Comparison of ENCODE assay signal across 9 mouse cellular contexts in the genomic region with DNA sequence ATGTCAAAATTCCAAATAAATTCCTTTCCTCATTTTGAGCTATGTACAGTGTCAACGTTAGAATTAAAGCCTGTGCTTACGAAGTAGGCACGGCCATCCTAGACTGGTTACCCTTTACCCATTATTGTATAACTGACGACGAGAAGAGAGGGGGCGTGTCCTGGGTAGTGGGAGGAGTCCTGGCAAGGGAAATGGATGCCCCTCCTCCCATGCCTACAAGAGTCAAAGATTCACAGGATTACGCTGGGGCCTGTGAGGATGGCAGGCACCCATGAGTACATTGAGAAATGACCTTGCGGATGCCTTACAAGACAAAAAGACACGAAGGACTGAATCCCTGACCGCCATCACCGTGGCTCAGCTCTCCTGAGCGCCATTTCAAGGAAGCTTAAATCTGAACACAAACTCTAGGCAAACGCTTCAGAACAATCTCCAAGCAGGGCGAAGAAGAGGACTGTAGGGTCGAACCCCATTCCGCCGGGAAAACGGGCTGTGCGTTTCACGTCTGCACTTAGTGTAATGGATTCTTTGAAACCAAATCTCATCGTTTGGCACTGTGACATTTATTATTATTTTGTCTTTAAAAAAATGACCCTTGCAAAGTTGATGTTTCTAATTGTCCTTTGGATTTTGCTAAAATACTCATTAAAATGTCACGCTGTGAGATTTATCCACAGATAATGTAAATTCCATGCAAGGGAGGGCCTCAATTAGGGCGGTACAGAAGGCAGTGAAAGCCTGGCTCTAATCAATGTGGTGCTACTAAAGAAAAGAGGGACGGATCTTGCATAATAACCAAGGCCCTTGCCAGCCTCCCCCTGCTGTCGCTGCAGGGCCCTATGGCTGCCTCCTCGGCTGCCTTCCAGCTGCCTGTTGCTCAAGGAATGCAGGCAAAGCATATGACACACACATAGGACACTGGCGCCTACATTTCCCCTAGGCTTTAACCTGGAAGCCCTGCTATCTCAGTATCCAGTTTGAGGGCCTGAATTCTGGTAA.
DNase-seq lines count a peak whose midpoint lies in the region; TF ChIP-seq lines count a peak whose summit lies in the region.
"Had no signal": no experiment of that assay in that cellular context is flagged by ENCODE, and none has a peak within 500 bp of the region (broad histone marks: within the 10 kb centered on the region; RNA-seq: fewer than 3 reads in every experiment).

No protein-coding gene starts in this region.

- DNase-seq in Muller cell, postnatal 12 days (ENCODE audit: inconsistent ontology term), result peak; percentile 87
- peak; percentile 33 for DNase-seq in forebrain, embryonic 10.5 days (ENCODE audit: extremely low spot score, low spot score)
- DNase-seq in lung, postnatal 10 days, result peak; percentile 21
- no peak for DNase-seq in B cell, adult 2 months
- no peak for DNase-seq in layer of hippocampus, postnatal 25 days (ENCODE audit: extremely low spot score in 1 of 2, low spot score in 1 of 2)
- no peak for DNase-seq in gastrocnemius, adult 18-20 months (ENCODE audit: low spot score)
- no peak for DNase-seq in thymus, postnatal 14 days

- TF ChIP-seq CTCF in ES-Bruce4 (IDR thresholded peaks at IDR 0.05; ENCODE audit: low read depth, low read length), result no peak

- WGBS in forebrain, embryonic 10.5 days, result 62% methylated on average over 27 of the region's 27 CpGs

- no peaks in the 10 kb centered on the region for H3K36me3 ChIP-seq in ES-Bruce4 (ENCODE audit: control insufficient read depth, insufficient read depth, low read length, poor library complexity, severe bottlenecking)
- no peaks in the 10 kb centered on the region for H3K36me3 ChIP-seq in forebrain, embryonic 10.5 days (replicated peaks)
- H3K36me3 ChIP-seq: heart, embryonic 15.5 days had no signal

- TF ChIP-seq EP300 in ES-Bruce4 (IDR thresholded peaks at IDR 0.05; ENCODE audit: insufficient read depth, low read depth, low read length), result no peak

- no peaks in the 10 kb centered on the region for H3K4me1 ChIP-seq in ES-Bruce4 (ENCODE audit: control insufficient read depth, insufficient read depth, low read length)
- H3K4me1 ChIP-seq in forebrain, embryonic 10.5 days, result peaks cover 16% of the 10 kb centered on the region
- H3K4me1 ChIP-seq: heart, embryonic 15.5 days had no signal

- H3K4me3 ChIP-seq in ES-Bruce4 (ENCODE audit: low read depth, low read length), result peak overlapping the region; percentile 48
- no peak overlapping the region for H3K4me3 ChIP-seq in forebrain, embryonic 10.5 days
- H3K4me3 ChIP-seq: heart, embryonic 15.5 days had no signal

- H3K9me3 ChIP-seq in ES-Bruce4 (replicated peaks; ENCODE audit: control insufficient read depth, insufficient read depth, low read length, poor library complexity, severe bottlenecking), result no peaks in the 10 kb centered on the region
- peaks cover 4% of the 10 kb centered on the region; the same call in 1 of the 2 replicates for H3K9me3 ChIP-seq in forebrain, embryonic 10.5 days
- H3K9me3 ChIP-seq: heart, embryonic 15.5 days had no signal

- H3K27ac ChIP-seq in ES-Bruce4 (ENCODE audit: insufficient read depth, low read length), result no peak overlapping the region
- H3K27ac ChIP-seq in forebrain, embryonic 10.5 days, result peak overlapping the region; percentile 59
- H3K27ac ChIP-seq: heart, embryonic 15.5 days had no signal

- no peak overlapping the region for H3K9ac ChIP-seq in ES-Bruce4 (ENCODE audit: low read depth, poor library complexity, severe bottlenecking)
- H3K9ac ChIP-seq: heart, embryonic 15.5 days had no signal

- TF ChIP-seq POLR2A in ES-Bruce4 (IDR thresholded peaks at IDR 0.05; ENCODE audit: insufficient read depth, low read length), result no peak

- no peaks in the 10 kb centered on the region for H3K27me3 ChIP-seq in ES-Bruce4 (ENCODE audit: control insufficient read depth, insufficient read depth, low read length, poor library complexity, severe bottlenecking)
- H3K27me3 ChIP-seq in forebrain, embryonic 10.5 days (ENCODE audit: poor library complexity, severe bottlenecking), result peaks cover 18% of the 10 kb centered on the region; the same call in 1 of the 2 replicates
- H3K27me3 ChIP-seq: heart, embryonic 15.5 days had no signal

Comparison
In these comparisons a context has a peak if more than half of its experiments do, and no peak if none do; other contexts are left out.
1. DNase-seq: peak in Muller cell, postnatal 12 days (single experiment), forebrain, embryonic 10.5 days (single experiment) and lung, postnatal 10 days (single experiment); none in B cell, adult 2 months (0 of 2), layer of hippocampus, postnatal 25 days (0 of 2), gastrocnemius, adult 18-20 months (single experiment) and thymus, postnatal 14 days (single experiment).